Mouse (Mus musculus) testis, postnatal 10 days (tissue): ENCODE data around the gene Nup50.

Source experiments
- DNase-seq: peaks from one replicate; pipeline ENCODE4 v3.0.0; 2021; ENCODE audit warnings: low spot score

Gene Nup50

DNA sequence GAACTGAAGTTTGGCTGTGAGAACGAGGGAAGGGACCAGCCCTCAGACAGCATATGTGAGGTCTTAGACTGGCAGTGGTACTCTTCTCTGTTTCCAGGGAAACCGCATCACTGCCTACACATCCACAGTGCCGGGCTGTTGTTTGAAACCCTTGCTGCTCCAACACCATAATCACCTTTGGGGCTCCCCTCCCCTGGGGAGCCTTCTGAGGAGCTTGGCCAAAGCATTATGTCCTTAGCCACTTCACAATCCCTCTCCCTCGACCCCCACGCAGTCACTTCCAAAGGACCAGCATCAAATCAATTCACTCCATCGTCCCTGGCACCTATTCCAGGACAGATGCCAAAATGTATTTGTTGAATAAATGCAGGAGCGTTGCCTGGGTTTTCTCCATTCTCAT lies 66.6 kb downstream of the Nup50 start:
- DNase-seq, result no peak
